1 mouse cellular context compared by ENCODE assay signal in the genomic region with DNA sequence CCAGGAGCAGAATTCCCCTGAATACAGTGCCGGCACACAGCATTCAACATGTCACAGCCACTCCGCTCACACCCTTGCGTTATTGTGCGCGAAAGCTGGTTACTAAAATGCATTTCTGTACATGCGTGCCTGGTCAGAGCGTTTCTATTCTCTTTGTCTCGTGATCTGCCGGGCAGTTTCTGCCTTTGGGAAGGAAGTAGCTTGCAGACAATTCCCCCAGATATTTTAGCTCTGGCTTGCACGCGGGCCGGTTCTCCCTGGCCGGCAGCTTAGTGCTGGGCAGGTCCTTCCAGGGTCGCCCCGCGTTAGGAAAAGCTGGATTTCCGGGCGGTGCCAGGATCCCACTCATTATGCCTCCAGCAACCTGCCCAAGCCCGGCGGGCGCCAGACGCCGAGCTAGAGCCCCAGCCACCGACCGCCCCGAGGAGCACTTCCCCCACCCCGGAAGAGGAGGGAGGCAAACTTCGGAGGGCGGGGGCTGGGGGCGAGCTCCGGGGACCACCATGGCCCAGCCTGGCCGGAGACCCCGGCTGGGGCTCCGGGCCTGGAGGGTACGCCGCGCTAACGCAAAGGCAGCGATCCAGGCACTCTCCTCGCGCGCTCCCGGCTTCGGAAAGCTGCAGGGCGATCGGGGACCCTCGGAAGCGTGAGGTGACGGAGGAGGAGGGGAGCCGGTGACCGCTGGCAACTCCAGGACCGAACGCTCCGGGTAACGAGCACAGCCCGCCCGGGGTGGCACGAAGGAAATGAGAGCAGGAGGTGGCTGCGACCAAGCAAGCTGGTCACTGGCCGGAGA.
TF ChIP-seq lines count a peak whose summit lies in the region.

No protein-coding gene starts in this region.

TF ChIP-seq in CH12.LX, 34 proteins besides CTCF, POLR2A, EP300 and RAD21 (continued from another document):
- TF ChIP-seq CHD1 (IDR thresholded peaks at IDR 0.05; ENCODE audit: low read depth, low read length) (0 out of 2 replicates have a peak, but pooled peaks have one; percentile 14), KAT2A (IDR thresholded peaks at IDR 0.05; ENCODE audit: insufficient replicate concordance, low read length) (no peak), ETS1 (conservative IDR thresholded peaks at IDR 0.05; ENCODE audit: low read depth, low read length) (no peak), PAX5 (IDR thresholded peaks at IDR 0.05; ENCODE audit: low read length) (no peak), ZC3H11A (IDR thresholded peaks at IDR 0.05; ENCODE audit: low read depth, low read length) (no peak)
